Mouse (Mus musculus) midbrain, embryonic 12.5 days (tissue): ENCODE results near the gene Kcnip1. TPM values are rescaled to one million over a fixed set of nuclear protein-coding genes. Genes with fewer than 3 reads are reported as not detected.

Source experiments
- ATAC-seq: fragments of 200-750 bp; cut with Nextera tagmentation; 2 replicates; pipeline ENCODE4 v1.8.0; 2017; ENCODE audit warnings: low read depth, moderate TSS enrichment, moderate library complexity; ENCODE audit not compliant: low FRiP score
- H3K27ac ChIP-seq: fragments of 300-500 bp; sonication (generic); replicated peaks from 2 replicates; pipeline ENCODE4 v1.5.1; 2016; ENCODE audit warnings: mild to moderate bottlenecking
- H3K27me3 ChIP-seq: fragments of 300-500 bp; sonication (generic); 2 replicates; pipeline ENCODE4 v1.6.1; 2016; ENCODE audit warnings: mild to moderate bottlenecking
- H3K36me3 ChIP-seq: fragments of 300-500 bp; sonication (generic); 2 replicates; pipeline ENCODE4 v1.6.1; 2016
- H3K4me1 ChIP-seq: fragments of 300-500 bp; sonication (generic); 2 replicates; pipeline ENCODE4 v1.6.1; 2016
- H3K4me2 ChIP-seq: fragments of 300-500 bp; sonication (generic); replicated peaks from 2 replicates; pipeline ENCODE4 v1.6.1; 2016; ENCODE audit warnings: mild to moderate bottlenecking, moderate library complexity
- H3K4me3 ChIP-seq: fragments of 300-500 bp; sonication (generic); 2 replicates; pipeline ENCODE4 v1.5.1; 2016; ENCODE audit warnings: mild to moderate bottlenecking
- H3K9ac ChIP-seq: fragments of 300-500 bp; sonication (generic); replicated peaks from 2 replicates; pipeline ENCODE4 v1.6.1; 2016; ENCODE audit warnings: mild to moderate bottlenecking, moderate library complexity
- H3K9me3 ChIP-seq: fragments of 300-500 bp; sonication (generic); 2 replicates; pipeline ENCODE4 v1.6.1; 2016; ENCODE audit warnings: mild to moderate bottlenecking
- WGBS: fragments of 180-500 bp; shearing (Covaris S2); methylation state at CpG from one replicate; pipeline ENCODE4 v1.1.7; 2016; 5-methylcytosine and 5-hydroxymethylcytosine counted together
- polyA plus RNA-seq: library from polyadenylated mRNA; unstranded; fragments of >200 nt; fragmentation: Nextera tagmentation; extraction: Ambion mirVana; gene quantifications from 2 replicates; pipeline ENCODE4 v1.2.1, GENCODE M21; 2016

The Kcnip1 gene
- polyA plus RNA-seq, 1 experiment from 2014 or later = 15.5 TPM

- Histone ChIP-seq H3K27me3 (no peaks in the 10 kb centered on the region), H3K4me2 (no peak overlapping the region), H3K27ac (no peak overlapping the region), H3K36me3 (no peaks in the 10 kb centered on the region), H3K4me1 (no peaks in the 10 kb centered on the region), H3K9me3 (no peaks in the 10 kb centered on the region), H3K9ac (no peak overlapping the region), H3K4me3 (no peak overlapping the region)
- 71% methylated on average over 7 of the region's 7 CpGs for WGBS
- no peak for ATAC-seq
Measured at GRCm38 (mm10) chr11:33810105-33810504, 182.8 kb downstream of the Kcnip1 start.

- Histone ChIP-seq H3K9ac (no peak overlapping the region), H3K27me3 (no peaks in the 10 kb centered on the region), H3K4me3 (no peak overlapping the region), H3K9me3 (no peaks in the 10 kb centered on the region), H3K4me1 (peaks cover 11% of the 10 kb centered on the region; the same call in 1 of the 2 replicates), H3K36me3 (no peaks in the 10 kb centered on the region), H3K27ac (no peak overlapping the region), H3K4me2 (no peak overlapping the region)
- WGBS = 65% methylated on average over 2 of the region's 2 CpGs
- ATAC-seq = no peak
Measured at GRCm38 (mm10) chr11:33803093-33803492, 189.9 kb downstream of the Kcnip1 start.

DNA sequence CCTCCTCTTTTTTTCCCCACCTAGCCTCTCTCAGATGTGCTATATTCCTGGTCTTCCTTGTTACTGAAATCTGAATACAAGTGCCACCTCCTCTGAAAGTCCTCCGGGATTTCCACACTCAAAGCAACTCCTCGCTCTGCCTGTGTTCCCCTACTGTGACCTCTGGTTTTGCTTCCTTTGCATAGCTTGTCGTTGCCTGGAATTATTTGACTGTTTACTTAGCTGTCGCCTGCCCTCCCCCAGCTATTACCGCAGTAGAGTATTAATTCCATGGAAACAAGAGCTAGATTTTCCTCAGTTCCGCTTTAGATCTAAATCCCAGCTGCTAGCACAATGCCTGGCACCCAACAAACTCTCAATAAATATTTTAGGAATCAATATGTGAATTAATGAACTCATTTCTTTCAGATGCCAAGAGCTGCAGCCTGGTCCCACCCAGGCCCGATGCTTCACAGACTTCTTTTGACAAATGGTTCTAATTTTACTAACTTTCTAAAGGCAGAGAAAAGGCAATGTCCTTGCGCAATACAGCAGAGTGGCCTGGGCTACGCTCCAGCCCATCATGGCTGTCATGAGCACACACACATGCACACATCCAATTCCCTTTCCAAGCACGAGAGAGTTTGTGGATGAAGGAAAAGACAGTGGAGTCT lies 192.4 kb downstream of the Kcnip1 start:
- Histone ChIP-seq H3K4me2 (no peak overlapping the region), H3K9me3 (no peaks in the 10 kb centered on the region), H3K4me3 (no peak overlapping the region), H3K9ac (no peak overlapping the region), H3K27me3 (no peaks in the 10 kb centered on the region), H3K4me1 (peaks cover 13% of the 10 kb centered on the region; the same call in 1 of the 2 replicates), H3K36me3 (no peaks in the 10 kb centered on the region), H3K27ac (no peak overlapping the region)
- ATAC-seq = no peak
- 61% methylated on average over 10 of the region's 10 CpGs for WGBS

DNA sequence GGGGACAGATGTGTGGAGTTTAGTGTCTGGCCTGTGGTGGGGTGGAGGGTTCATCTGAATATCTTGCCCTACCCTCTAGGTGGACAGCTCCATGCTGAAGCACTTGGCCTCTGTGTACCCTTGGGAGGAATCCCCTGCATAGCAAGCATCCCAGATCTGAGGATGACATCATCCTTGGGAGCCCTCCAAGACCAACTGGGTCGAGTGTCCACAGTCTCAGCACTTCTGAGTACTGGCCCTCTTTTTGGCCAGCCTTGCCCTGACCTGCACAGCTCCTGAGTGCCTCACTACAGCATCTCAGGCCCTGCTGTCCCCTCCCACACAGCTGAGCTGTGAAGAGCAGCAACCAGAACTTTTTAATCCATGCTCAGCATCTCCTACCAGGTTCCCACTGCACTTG lies 193.0 kb downstream of the Kcnip1 start:
- H3K36me3 ChIP-seq = no peaks in the 10 kb centered on the region
- ATAC-seq = 0 out of 2 replicates have a peak, but pooled peaks have one; percentile 41

GRCm38 (mm10) chr11:33798094-33798648 lies 194.8 kb downstream of the Kcnip1 start:
- H3K27me3 ChIP-seq = no peaks in the 10 kb centered on the region
- no peak for ATAC-seq
- no peak overlapping the region for H3K4me2 ChIP-seq
- H3K4me3 ChIP-seq = no peak overlapping the region
- 47% methylated on average over 12 of the region's 12 CpGs for WGBS
- H3K9me3 ChIP-seq = no peaks in the 10 kb centered on the region
- H3K9ac ChIP-seq = no peak overlapping the region
- peaks cover 12% of the 10 kb centered on the region; the same call in 1 of the 2 replicates for H3K4me1 ChIP-seq
- no peaks in the 10 kb centered on the region for H3K36me3 ChIP-seq
- H3K27ac ChIP-seq = no peak overlapping the region

More for the DNA sequence above, 193.0 kb downstream of the Kcnip1 start:
- WGBS = 28% methylated on average over 1 of the region's 1 CpGs
- H3K27ac ChIP-seq = no peak overlapping the region
- no peaks in the 10 kb centered on the region for H3K9me3 ChIP-seq
- H3K4me1 ChIP-seq = peaks cover 13% of the 10 kb centered on the region; the same call in 1 of the 2 replicates
- no peaks in the 10 kb centered on the region for H3K27me3 ChIP-seq
- no peak overlapping the region for H3K9ac ChIP-seq
- no peak overlapping the region for H3K4me2 ChIP-seq
- H3K4me3 ChIP-seq = no peak overlapping the region

DNA sequence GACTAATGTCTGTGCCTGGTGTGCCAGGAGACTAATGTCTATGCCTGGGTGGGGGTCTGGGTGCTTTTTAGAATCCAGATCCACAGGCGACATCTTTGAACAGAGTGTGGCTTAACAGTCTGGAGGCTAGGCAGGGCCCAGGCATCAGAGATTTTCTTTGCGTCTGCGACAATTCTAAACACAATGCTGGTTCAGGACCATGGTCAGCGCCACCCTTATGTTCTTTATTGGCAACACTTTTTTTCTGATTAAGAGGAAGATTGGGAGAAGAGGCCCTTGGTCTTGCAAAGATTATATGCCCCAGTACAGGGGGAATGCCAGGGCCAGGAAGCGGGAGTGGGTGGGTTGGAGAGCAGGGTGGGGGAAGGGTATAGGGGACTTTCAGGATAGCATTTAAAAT lies 205.6 kb downstream of the Kcnip1 start:
- no peak overlapping the region for H3K4me3 ChIP-seq
- H3K9ac ChIP-seq = no peak overlapping the region
- no peaks in the 10 kb centered on the region for H3K27me3 ChIP-seq
- H3K4me1 ChIP-seq = peaks cover 36% of the 10 kb centered on the region
- H3K9me3 ChIP-seq = no peaks in the 10 kb centered on the region
- no peak for ATAC-seq
- H3K27ac ChIP-seq = 0 out of 2 replicates have a peak overlapping the region, but pooled peaks have one; percentile 43
- H3K4me2 ChIP-seq = no peak overlapping the region
- 31% methylated on average over 5 of the region's 5 CpGs for WGBS
- H3K36me3 ChIP-seq = no peaks in the 10 kb centered on the region

- ATAC-seq = peak; percentile 65
- Histone ChIP-seq H3K27me3 (no peaks in the 10 kb centered on the region), H3K4me2 (no peak overlapping the region), H3K27ac (0 out of 2 replicates have a peak overlapping the region, but pooled peaks have one; percentile 43), H3K4me3 (no peak overlapping the region), H3K36me3 (no peaks in the 10 kb centered on the region), H3K4me1 (peaks cover 42% of the 10 kb centered on the region), H3K9me3 (no peaks in the 10 kb centered on the region), H3K9ac (no peak overlapping the region)
- WGBS = 27% methylated on average over 4 of the region's 4 CpGs
Measured at GRCm38 (mm10) chr11:33786572-33786971, 206.4 kb downstream of the Kcnip1 start.

GRCm38 (mm10) chr11:33781561-33781971 lies 211.4 kb downstream of the Kcnip1 start:
- Histone ChIP-seq H3K27ac (peak overlapping the region; percentile 25; the same call in 1 of the 2 replicates), H3K4me2 (no peak overlapping the region), H3K9me3 (no peaks in the 10 kb centered on the region), H3K4me1 (peaks cover 46% of the 10 kb centered on the region), H3K9ac (no peak overlapping the region), H3K4me3 (no peak overlapping the region), H3K36me3 (no peaks in the 10 kb centered on the region), H3K27me3 (no peaks in the 10 kb centered on the region)
- 48% methylated on average over 10 of the region's 10 CpGs for WGBS
- ATAC-seq = no peak

GRCm38 (mm10) chr11:33780263-33780662 lies 212.7 kb downstream of the Kcnip1 start:
- no peak for ATAC-seq
- no peaks in the 10 kb centered on the region for H3K27me3 ChIP-seq
- WGBS = 69% methylated on average over 4 of the region's 4 CpGs
- no peak overlapping the region for H3K9ac ChIP-seq
- no peak overlapping the region for H3K4me2 ChIP-seq
- no peak overlapping the region for H3K4me3 ChIP-seq
- no peaks in the 10 kb centered on the region for H3K9me3 ChIP-seq
- H3K36me3 ChIP-seq = no peaks in the 10 kb centered on the region
- no peak overlapping the region for H3K27ac ChIP-seq
- peaks cover 33% of the 10 kb centered on the region for H3K4me1 ChIP-seq

- H3K9ac ChIP-seq = no peak overlapping the region
- H3K27me3 ChIP-seq = no peaks in the 10 kb centered on the region
- no peak for ATAC-seq
- peak overlapping the region; percentile 56 for H3K27ac ChIP-seq
- peaks cover 11% of the 10 kb centered on the region for H3K4me1 ChIP-seq
- H3K36me3 ChIP-seq = no peaks in the 10 kb centered on the region
- WGBS = 49% methylated on average over 5 of the region's 5 CpGs
- H3K4me3 ChIP-seq = no peak overlapping the region
- H3K4me2 ChIP-seq = no peak overlapping the region
- H3K9me3 ChIP-seq = no peaks in the 10 kb centered on the region
Measured at GRCm38 (mm10) chr11:33772615-33773141, 220.3 kb downstream of the Kcnip1 start.

DNA sequence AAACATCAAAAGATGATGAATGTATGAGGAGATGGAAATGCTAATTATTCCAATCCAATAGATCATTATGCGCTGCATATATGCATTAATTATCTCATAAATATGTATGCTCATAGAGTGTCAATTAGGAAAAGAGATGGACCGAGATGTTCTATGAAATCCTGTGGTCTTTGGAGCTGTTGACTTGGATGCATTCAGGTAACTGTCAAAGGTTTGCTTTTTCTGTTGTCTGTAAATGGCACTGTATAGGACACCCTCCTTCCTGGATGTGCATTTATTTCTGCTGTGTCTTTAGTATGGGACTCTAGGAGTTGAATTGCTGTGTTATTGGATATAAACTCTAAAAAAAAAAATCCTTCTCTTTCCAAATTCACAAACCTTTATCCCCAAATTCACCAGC lies 220.9 kb downstream of the Kcnip1 start:
- H3K36me3 ChIP-seq = no peaks in the 10 kb centered on the region
- H3K9ac ChIP-seq = no peak overlapping the region
- no peaks in the 10 kb centered on the region for H3K27me3 ChIP-seq
- ATAC-seq = no peak
- no peak overlapping the region for H3K4me3 ChIP-seq
- no peaks in the 10 kb centered on the region for H3K9me3 ChIP-seq
- 72% methylated on average over 2 of the region's 2 CpGs for WGBS
- peak overlapping the region; percentile 56; the same call in 1 of the 2 replicates for H3K27ac ChIP-seq
- H3K4me1 ChIP-seq = peaks cover 12% of the 10 kb centered on the region
- no peak overlapping the region for H3K4me2 ChIP-seq
